Mouse (Mus musculus): ENCODE results near the gene Mrpl10.

GRCm38 (mm10) chr11:97084821-97085505, 43.6 kb downstream of the Mrpl10 start:
- no peak for TF ChIP-seq E2F4 (IDR thresholded peaks at IDR 0.05; ENCODE audit: insufficient replicate concordance, low read depth, low read length)
- no peak for TF ChIP-seq ZC3H11A (IDR thresholded peaks at IDR 0.05; ENCODE audit: low read depth, low read length)
- TF ChIP-seq EP300 (IDR thresholded peaks at IDR 0.05; ENCODE audit: low read length), result no peak
- no peak for TF ChIP-seq ZNF384 (IDR thresholded peaks at IDR 0.05; ENCODE audit: low read depth, low read length)
